Mouse (Mus musculus) c-Kit-positive CD71-positive TER-119-positive erythroid progenitor cells, embryonic 14.5 days (primary cell): Measurements from ENCODE around the gene Cbarp.

ENCODE experiments used
- DNase-seq: peaks from one replicate; pipeline ENCODE4 v3.0.0-alpha.2; 2013; ENCODE audit warnings: low spot score

The Cbarp gene

GRCm38 (mm10) chr10:80140666-80141035 is at the start of gene Cbarp:
Cbarp (minus strand) TSS chr10:80140835.
- no peak for DNase-seq

GRCm38 (mm10) chr10:80189999-80190398 is 49.4 kb upstream of the Cbarp start:
- no peak for DNase-seq

DNA sequence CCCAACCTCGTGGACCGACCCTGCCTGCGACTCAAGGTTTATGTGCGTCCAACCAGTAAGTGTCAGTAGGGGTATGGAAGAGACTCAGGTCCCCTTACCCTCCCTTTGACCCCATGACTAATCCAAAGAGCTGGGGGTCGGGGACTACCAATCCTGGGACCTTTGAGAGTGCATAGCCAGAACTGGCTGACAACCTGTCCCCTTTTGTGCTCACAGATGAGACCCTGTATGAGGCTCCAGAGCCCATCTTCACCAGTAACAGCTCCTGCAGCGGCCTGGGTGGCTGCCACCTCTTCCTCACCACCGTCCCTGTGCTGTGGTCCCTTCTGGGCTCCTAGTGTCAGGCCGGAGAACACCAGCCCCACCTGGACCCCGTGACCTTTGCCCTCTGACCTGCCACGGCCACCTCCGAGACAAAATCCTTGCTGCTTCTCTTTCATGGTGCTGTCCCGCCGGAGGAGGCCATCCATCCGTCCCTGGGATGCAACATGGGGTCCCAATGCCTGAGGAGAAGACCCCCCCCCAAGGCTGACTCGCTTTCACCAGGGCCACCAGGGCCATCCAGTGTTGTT is 47.9 kb upstream of the Cbarp start:
- no peak for DNase-seq

DNA sequence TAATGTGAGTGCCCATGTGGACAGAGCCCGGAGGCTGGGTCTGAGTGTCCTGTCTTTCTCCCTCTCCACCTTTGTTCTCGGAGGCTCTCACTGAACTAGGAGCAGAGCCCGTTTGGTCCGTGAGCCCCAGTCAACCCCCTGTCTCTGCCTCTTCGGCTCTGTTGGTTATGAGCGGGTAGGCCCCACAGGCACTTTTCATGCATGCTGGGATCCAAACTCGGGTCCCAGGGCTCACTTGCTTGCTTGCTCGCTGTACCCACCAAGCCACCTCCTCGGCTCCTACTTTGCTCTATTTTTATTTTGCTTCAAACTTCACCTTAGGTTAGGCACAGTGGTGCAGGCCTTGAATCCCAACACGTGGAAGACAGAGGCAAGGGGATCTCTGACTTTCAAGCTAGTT is 47.1 kb upstream of the Cbarp start:
- DNase-seq, result no peak

DNA sequence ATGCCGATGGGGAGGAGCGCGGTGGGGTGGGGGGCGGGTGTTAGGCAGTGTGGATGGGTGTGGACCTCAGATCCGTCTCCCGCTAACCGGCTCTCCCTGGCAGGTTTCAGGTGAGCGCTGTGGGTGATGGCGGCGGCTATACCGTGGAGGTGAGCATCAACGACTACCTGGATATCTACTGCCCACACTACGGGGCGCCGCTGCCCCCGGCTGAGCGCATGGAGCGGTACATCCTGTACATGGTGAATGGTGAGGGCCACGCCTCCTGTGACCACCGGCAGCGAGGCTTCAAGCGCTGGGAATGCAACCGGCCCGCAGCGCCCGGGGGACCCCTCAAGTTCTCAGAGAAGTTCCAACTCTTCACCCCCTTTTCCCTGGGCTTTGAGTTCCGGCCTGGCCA is 46.0 kb upstream of the Cbarp start:
- no peak for DNase-seq

DNA sequence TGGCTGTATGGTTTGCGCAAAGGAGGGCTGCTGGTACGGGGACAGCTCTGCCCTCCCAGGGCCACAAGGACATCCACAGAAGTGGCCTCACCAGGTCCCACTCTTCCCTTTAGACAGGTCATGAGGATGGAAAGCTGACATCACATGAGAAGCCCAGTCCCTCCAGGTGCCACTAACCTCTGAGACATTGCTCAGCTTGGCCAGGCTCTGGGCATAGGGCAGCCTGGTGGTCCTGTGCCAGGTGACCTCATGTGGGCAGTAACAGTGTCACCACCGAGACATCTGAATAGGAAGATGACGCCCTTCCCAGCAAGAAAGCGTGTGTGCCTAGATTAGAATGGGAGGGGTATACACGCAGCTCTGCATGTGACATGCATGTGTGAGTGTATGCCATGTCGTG is 41.9 kb upstream of the Cbarp start:
- no peak for DNase-seq

- DNase-seq, result no peak
Observed at GRCm38 (mm10) chr10:80180823-80181222, 40.2 kb upstream of the Cbarp start.

- DNase-seq, result no peak
Observed at GRCm38 (mm10) chr10:80180288-80180687, 39.7 kb upstream of the Cbarp start.

DNA sequence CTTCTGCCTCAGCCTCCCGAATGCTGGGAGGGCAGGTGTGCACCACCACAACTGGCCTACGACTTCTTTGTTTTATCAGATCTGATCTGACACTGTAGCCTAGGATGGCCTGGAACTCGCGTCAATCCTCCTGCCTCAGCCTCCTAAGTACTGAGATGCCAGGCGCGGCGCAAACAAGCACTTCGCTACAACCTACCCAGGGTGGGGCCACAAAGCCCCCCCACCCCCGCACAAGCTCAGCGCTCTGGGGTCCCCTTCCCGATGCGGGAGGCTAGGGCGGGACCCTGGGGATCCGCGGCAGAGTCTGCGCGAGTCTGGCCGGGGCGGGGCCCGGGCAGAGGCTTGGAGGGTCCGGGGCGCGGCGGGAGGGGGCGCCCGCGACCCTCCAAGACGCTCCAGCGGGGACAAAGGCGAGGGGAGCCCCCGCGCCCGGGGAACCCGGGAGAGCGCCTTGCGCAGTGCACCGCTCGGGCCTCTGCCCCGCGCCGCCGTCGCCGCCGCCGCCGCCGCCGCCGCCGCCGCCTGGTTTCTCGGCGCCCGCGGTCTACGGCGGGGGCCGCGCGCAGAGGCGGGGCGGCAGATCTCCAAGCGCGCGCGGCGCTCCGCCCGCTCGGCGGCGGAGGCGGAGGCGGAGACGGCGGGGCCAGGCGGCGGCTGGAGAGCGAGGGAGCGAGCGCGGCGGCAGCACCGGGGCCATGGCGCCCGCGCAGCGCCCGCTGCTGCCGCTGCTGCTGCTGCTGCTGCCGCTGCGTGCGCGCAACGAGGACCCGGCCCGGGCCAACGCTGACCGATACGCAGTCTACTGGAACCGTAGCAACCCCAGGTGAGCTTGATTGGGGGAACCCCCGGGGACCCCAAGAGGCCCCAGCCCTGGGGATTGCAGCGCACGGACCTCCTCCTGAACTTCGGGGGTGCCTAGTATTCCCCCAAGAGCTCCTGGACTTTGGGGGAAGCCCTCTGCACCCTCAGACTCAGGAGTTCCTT is 38.7 kb upstream of the Cbarp start, which contains the start of gene Efna2:
Gene Efna2 (plus strand): TSS at position 415 of the 984 bp plus-strand sequence.
- no peak for DNase-seq

- no peak for DNase-seq
Observed at GRCm38 (mm10) chr10:80177441-80178279, 37.0 kb upstream of the Cbarp start.

GRCm38 (mm10) chr10:80176270-80176834 is 35.7 kb upstream of the Cbarp start:
- DNase-seq, result no peak

DNA sequence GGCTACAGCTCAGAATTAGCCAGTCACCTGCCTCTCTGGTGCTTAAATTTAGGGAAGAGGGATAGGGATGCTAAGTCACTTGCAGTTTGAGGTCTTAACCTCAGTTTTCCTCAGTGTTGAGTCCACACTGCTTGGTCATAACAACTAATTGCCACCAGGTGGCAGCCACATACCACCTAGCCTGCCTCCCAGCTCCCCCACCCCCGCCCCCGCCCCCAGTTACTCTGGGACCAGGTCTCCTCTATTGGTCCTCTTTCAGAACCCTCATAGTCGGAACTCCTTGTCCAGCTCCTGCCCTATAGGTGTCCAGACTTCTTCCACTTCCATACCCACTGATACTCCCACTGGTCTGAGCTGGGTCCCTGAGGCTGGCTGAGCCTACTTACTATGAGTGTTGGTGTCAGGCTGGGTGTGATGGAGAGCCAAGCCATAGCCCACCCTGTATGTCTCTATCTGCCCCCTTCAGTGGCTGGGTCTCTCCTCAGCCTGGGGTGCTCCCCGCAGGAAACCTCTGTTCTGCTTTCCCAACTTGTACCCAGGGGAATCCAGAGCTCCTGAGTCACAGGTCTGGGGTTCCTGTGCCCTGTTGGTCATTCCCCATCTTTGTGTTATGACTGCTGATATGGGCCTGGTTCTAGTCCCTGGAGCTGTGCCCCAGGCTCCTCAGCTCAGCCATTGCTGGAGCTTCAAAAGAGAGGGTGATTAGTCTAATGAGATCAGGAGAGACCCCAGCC is 35.1 kb upstream of the Cbarp start:
- no peak for DNase-seq

GRCm38 (mm10) chr10:80174705-80175104 is 34.1 kb upstream of the Cbarp start:
- DNase-seq, result no peak

DNA sequence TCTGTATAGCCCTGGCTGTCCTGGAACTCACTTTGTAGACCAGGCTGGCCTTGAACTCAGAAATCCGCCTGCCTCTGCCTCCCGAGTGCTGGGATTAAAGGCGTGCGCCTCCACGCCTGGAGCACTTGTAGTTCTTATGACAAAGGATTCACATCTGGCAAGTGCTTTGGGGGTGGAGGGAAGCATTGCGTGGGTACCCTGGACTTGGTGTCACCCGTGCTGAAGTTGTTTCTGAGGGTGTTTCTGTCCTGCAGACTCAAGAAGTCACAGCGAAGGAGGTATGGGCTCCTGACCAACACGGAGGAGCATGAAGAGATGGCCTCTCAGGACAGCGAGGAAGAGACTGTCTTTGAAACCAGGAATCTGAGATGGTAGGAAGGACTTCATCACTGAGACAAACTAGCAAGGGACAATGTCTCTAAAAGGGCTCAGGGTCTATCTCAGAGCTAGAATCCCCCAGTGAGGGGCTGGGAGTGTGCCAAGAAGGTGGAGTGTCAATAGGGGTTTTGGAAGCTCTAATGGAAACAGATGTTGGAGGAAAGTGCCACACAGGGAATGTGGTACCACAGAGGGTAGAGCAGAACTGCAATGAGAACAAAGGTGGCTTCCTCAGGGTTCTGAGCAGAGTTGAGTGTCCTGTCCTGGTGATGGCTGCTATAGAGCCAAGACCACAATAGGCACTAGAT is 33.5 kb upstream of the Cbarp start:
- DNase-seq, result no peak

DNA sequence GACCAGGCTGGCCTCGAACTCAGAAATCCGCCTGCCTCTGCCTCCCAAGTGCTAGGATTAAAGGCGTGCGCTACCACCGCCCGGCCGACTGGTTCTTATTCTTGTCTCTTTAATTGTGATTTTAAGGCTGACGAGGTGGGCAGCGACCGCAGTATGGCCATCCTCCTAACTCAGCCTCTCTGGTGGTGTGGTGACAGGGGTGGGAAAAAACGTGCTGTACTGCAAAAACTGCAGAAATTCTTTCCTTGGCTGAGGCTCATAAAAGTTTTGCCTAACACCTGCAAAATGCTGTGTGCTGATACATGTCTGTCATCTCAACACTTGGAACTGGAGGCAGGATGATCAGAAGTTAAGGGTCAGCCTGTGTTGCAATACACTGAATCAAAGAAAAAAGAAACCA is 32.7 kb upstream of the Cbarp start:
- no peak for DNase-seq

DNA sequence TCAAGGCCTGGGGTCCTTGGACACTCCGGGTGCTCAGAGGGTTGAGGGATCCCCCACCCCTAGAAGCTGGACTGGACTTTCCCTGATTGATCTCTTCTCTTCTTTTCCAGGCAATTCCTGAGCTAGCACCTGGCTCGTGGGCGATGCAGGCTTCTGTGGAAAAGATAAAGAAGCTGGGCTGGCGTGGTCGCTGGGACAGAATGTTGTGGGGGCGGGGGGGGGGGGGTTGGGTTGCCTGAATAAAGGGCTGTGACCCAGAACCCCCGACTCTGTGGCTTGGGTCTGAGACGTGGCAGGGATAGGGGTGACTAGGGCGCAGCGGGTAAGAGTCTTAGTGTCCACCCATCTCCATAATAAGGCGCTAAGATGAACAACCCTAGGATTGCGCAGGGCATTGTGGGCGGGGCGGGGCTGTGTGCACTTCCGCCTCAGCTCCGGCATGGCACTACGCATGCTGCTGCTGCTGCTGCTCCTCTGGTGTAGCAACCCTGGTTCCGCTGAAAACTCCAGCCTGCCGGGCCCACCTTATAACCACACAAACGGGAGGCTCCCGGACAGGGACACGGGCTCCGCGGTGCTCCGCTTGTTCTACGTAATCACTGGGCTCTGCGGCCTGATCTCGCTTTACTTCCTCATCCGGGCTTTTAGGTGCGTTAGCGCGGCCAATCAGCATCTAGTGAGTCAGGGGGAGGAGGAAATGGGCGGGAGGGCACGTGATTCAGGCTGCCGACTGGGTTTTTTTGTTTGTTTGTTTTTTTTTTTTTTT is 32.1 kb upstream of the Cbarp start, which contains the start of gene 1600002K03Rik:
Gene 1600002K03Rik (plus strand): TSS at position 418 of the 766 bp plus-strand sequence.
- peak; percentile 88 for DNase-seq

DNA sequence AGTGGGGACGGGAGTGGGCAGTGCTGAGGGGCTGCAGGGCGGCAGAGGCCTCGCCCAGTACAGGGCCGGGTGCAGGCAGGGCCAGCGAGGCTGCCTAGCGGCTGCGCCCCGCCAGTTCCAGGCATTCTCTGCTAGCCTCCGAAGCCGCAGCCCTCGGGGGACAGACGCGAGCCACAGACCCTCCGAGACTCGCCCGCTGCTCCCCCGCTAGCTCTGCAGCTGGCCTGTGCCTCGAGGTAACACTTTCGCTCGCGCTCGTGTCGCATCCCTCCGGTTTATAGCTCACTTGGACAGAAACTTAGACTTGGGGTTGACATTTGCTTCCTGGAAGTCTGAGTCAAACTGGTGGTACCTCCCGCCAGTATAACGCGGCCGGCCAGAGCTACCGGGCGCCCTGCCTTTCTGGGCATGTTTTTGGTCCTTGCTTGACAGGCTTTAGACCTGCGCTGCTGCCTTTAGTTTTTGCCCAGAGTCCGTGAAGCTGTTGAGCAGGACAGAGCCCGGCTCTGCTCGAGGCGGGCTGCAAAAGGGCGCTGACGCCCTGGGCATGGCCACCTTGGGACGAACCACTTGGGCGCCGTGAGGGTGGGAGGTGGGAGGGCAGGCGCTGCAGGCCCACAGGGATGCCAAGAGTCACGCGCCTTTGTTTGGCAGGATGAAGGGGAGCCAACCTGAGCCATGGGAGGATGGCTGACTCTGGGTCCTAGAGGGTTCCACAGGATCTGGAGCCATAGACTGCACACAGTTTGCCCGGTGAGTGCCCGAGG is 31.3 kb upstream of the Cbarp start:
- no peak for DNase-seq

GRCm38 (mm10) chr10:80171252-80171651 is 30.6 kb upstream of the Cbarp start:
- DNase-seq, result no peak

GRCm38 (mm10) chr10:80170601-80171021 is 30.0 kb upstream of the Cbarp start:
- DNase-seq, result no peak
